Mouse (Mus musculus) frontal cortex, postnatal 36 days (tissue): ENCODE data around the gene Trim11.

Experiments
- DNase-seq, 2 experiments: peaks; one replicate each; pipeline ENCODE4 v3.0.0; 2022; ENCODE audit warnings: low spot score in 2 of 2

Gene Trim11

DNA sequence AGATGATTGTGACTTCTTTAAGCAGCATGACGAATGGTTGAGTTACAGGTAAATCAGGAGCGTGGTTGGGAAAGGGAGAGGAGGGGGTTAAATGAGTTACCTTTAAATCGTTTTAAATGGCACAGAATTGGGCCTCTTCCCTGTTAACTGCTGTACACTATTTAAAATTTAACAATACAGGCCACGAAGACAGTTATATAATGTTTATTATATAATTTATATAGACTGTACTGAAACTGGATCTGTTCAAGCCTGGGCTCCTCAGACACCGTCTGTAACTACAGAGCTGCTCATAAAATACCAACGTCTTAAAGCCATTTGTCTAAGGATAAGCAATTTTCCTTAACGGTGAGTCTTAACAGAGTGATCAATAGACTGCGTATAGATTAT is 22.0 kb upstream of the Trim11 start:
- DNase-seq, result no peak

DNA sequence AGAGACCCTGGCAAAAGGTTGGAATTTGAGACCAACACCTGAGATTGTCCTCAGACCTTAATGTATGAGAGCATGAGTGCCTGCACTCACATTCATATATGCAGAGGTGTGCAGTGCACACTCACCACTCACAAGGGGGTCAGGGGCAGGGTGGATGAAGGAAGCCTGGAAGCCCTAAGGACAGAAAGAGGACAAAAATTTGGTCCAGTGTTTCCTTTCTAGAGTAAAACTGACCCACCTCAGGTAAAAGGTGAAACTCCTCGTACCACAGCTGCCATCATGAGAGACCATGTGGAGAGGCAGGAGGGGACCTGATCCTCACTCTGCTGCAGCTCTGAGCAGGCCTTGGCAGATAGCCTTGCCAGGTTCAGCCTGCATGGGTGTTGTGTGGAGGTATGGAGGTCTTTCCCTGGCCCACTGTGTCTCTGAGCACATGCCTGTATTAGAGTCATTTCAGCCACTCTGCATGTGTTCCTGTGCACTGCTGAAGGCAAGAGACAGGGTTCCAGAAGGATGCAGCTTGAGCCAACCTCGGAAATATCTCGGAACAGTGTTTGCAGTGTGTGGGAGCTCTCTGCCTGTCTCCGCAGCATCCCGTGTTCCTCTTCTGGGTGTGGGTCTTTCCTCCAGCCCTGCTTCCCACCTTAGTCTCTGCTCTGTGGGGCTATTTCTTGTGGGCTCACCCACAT is 20.5 kb upstream of the Trim11 start:
- peak in 1 of 2 experiments; percentile 51 for DNase-seq

DNA sequence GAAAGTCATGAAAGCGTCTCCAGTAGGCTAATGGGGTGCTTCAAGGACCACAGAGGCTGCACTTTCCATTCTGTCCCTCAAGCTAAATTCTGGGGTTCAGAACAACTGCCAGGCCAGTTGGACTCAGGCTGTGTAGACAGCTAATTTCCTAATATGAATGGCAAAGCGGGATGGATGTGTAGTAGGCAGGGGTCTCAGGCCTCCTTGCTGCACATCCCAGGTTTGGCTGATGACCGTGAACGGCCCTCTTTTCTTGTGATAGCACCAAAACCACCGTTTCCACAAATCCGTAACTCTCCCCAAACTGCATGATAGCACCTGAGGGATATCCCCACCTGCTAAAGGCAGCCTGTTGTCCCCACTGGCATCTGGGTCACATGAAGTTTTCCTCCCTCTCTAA is 19.4 kb upstream of the Trim11 start:
- no peak for DNase-seq

DNA sequence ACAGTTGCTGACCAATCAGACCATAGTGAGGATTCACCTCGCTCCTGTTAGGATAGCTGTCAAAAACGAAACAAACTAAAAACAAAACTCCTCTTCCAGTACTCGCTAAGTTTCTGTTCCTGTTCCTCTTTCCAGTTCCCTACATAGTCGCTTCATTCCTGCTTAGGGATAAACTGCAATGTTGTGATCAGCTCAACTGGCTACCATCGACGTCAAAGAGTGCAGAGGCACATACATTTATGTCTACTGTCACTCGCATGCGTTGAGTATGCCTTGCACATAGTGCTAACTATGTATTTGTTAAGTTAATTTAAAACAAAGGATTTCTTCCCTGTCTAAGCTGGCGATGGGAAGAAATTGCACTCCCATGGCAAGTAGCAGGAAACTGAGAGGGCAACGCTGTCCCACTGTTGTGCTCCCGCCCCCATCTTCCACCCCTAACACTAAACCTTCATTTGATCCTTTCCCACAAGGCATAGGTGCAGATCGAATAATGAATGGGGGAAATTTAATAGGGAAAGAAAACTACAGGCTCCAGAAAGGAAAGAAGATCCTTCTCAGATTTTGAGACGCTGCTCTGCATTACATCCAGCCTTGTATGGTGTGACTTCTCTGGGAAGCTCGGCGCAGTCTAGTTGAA is 18.6 kb upstream of the Trim11 start:
- DNase-seq, result no peak

DNA sequence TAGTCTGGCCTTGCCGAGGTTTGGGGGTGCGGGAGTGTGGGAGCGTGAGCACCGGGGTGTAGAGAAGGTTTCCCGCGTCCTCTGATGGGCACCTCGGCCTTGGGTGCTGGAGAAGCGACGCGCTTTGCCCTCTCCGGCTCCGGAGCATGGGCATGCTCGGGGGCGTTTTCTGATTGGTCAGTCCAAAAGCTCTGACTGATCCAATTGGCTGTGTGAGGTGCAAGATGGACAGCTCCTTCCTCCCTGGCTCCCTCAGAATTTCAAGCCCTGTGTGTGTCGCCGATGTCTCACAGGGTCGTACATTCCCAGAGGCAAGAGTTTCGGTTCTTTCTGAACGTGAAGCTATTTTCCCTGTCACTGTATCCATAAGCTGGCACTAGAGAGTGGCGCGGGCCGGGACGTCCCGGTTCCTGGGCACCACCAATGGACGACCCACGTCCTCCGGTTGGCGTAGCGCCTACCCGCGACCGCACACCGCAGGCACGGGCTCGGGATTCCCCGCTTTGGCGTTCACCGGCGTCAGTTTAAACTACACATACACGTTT is 17.9 kb upstream of the Trim11 start:
- DNase-seq, result peak; percentile 76 to 84

DNA sequence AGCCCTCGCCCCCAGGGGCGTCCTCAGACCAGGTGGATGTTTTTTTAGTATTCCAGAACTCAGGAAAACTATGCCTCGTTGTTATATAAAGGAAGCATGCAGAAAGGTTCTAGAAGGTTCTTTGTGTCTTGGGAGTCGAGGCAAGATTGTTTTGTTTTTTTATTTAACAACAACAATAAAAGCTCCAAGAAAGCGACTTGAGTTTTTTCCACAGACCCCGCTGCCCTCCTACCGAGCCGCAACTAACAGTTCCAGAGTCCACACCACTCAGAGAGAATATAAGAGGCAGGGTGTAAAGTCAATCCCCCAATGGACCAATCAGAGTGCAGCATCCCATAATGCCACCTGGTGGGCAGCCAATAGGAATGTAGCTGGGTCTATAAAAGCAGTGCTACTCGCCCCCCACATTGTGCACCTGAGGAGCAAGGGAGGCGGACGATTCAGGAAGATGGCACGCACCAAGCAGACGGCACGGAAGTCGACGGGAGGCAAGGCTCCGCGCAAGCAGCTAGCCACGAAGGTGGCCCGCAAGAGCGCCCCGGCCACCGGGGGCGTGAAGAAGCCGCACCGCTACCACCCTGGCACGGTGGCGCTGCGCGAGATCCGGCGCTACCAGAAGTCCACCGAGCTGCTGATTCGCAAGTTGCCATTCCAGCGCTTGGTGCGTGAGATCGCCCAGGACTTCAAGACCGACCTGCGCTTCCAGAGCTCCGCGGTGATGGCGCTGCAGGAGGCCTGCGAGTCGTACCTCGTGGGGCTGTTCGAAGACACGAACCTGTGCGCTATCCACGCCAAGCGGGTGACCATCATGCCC is 16.3 kb upstream of the Trim11 start:
- no peak for DNase-seq

DNA sequence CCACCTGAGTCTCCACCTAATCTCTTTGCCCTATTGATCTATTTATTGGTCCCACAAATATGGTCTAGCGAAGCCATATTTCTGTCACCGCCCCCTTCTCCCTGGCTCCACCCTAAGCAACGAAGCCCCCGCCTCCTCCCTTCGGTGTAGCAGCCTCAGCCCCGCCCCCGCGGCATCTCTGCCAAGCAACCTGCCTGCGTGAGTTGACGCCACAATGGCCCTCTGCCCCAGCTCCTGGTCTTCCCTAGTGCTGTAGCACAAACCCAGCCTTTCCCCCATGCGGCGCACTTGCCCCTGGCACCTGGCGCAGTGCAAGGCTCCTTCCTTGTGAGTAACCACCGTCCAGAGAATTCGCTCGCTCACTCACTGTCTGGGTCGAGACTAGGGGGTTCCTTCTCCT is 14.3 kb upstream of the Trim11 start:
- no peak for DNase-seq

DNA sequence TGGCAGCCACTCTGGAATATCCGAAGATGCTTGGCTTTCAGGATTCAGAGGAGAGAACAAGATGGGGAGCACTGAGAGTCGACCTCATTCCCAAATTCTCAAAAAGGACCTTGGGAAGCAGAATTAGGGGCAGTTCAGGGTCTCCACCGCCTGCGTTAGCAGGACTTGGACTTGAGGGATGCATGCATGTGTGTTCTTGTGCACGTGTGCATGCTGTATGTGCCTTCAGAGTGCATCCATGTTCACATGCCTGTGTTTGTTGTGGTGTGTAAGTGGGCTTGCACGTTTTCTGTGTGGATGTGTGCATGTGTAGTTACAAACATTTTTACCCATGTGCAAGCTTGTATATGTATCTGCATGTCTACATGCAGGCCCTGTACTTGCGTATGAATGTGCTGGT is 13.7 kb upstream of the Trim11 start:
- DNase-seq, result no peak

DNA sequence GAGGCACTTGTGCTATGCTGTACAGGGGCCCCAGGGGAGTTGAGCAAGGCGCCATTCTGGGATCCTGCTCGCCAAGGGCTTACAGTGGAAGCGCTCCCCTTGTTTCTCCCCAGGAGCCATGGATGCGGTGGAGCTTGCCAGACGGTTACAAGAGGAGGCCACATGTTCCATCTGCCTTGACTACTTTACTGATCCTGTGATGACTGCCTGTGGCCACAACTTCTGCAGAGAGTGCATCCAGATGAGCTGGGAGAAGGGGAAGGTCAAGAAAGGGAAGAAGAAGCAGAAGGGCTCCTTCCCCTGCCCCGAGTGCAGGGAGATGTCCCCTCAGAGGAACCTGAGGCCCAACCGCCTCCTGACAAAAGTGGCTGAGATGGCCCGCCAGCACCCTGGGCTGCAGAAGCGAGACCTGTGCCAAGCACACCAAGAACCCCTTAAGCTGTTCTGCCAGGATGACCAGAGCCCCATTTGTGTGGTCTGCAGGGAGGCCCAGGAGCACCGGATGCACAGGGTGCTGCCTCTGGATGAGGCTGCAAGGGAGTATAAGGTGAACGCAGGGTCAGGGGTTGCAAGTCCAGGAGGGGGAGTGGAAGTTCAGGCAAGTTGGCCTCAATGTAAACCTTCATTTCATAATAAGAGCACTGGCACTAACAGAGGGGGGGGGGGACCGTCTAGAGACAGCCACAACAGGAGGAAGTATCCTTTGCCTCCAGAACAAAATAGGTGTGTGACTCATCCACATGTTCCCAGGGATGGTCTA is 12.7 kb upstream of the Trim11 start:
- no peak for DNase-seq

DNA sequence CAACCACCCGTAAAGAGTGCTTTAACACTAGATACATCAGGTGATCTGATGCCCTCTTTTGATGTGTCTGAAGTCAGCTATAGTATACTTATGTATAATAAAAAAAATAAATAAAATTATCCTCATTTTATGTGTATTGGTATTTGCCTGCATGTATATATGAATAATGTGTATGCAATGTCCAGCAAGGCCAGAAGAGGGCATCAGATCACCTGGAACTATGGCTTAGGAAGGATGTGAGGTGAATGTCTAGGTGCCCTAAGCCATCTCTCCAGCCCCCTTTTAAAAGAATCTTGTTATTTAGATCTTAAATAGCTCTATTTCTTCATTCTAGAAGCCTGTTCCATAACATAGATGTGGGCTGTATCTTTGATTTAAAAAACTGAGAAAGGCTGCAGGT is 10.5 kb upstream of the Trim11 start:
- DNase-seq, result no peak

DNA sequence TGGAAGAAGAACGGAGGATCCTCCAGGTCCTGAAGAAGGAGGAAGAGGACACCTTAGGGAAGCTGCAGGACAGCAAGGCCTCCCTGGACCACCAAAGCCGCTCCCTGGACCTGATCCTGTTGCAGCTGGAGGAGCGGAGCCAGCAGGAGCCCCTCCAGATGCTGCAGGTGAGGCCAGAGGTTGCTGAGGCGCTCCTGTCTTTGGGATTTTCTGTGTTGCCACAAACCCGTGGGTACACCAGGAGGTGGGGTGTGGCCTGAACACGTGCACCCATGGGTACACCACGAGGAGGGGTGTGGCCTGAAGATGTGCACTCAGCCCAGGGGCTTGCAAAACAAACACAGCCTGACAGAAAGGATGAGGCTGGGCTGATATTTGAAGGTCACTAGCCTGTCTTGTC is 9.3 kb upstream of the Trim11 start:
- DNase-seq, result no peak

DNA sequence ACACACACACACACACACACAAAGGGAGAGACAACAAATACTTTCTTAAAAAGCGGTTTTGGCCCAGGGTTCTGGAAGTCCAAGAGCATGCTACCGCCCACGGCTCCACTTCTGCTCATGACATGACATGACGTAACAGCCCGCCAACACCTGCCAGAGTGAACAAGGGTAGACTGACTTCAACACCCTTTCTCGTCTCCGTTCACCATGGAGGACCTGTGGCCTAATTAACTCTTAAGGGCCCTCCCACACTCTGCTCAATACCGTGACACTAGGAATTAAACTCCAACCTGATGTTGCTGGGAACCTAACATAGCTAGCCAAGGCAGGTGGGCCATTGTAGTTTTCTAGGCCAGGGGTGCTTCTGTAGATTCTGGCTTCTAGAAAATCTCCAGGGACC is 8.9 kb upstream of the Trim11 start:
- DNase-seq, result no peak

DNA sequence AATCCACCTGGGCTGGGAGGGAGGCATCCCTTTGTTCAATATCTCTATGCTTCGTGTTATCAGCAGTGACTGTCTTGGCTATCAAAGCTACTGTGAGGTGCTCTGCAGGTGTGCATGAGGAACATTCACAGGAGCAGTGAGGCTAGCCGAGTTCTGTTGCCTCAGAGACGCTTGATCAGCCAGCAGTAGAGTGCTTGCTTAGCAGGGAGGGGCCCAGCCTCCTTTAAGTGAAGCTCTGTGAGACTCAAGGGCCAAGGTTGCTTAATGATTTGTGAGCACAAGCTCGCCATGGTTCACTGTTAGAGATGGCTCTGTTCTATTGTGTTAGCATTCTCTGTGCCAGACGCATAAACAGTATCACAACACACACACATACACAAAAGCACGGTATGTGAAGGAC is 8.2 kb upstream of the Trim11 start:
- no peak for DNase-seq

DNA sequence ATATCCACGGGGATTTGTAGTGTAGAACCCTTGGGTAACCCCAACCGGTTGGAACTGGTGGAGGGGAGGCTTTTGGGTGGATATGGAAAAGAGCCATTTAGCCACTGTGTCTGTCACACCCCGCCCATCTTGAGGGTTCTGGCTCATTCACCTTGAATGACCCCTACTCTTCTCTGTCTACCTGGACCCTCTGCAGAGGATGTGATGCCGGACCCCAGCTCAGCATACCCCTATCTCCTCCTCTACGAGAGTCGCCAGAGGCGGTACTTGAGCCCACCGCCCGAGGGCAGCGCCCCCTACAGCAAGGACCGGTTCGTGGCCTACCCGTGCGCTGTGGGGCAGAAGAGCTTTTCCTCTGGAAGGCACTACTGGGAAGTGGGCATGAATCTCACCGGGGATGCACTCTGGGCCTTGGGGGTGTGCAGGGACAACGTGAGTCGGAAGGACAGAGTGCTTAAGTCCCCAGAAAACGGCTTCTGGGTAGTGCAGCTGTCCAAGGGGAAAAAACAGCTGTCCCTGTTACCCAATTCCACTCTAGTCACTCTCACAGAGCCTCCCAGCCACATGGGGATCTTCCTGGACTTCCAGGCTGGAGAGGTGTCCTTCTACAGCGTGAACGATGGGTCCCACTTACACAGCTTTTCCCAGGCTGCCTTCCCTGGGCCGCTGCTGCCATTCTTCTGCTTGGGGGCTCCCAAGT is 6.9 kb upstream of the Trim11 start:
- no peak for DNase-seq

DNA sequence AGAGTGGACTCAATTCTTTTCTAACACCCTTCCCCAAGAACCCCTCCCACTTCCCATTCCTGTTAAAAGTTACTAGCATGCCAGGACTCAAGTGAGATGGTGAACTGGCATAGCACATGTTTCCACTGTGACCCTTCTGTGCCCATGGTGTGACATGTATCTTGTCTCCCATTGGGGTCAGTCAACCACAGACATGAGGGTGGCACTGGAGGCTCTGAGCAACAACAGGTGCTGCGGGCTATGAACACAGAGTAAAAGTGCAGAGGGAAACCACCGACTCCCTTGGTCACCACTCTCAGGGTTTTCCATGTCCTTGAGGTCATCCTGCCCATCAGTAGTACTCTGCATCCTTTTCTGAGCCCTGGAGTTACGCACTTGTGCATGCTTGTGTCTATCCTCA is 6.1 kb upstream of the Trim11 start:
- DNase-seq, result no peak

DNA sequence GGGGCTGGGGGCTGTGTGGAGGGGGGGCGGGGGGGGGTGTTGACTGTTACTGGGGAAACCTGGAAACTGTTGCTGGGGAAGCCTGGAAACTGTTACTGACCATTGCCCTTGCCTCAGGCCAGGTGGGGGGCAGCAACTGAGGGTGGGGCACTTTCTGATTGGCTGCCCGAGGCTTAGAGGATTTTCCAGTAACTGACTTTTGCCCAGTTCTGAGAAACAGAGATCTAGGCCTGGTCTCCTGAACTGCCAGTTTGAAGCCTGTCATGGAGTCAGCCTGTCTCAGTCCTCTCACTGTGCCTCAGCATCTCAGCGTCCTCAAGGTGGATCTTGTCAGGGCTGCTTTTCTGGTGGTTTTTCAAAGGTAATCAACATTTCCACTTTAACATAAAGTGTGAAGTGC is 3.5 kb upstream of the Trim11 start:
- no peak for DNase-seq

DNA sequence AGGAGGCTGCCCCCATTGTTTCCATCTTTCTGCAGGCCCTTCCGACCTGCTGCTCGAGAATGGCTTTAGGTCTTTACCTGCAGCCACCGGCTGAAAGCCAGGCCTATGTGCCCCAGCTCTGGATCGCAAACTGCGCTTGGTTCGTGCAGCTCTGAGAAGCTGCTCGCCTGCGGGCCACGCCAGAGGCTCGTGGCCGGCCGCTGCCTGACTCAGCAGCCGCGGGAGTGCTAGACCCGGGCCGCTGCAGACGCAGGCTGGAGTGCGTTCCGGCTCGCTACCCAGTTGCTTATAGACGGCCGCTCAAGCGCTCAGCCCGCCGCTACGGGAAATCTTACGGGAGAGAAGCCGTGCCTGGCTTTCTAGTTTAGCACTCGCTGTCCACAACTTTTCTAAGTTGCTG is 743 bp upstream of the Trim11 start:
- DNase-seq, result no peak

DNA sequence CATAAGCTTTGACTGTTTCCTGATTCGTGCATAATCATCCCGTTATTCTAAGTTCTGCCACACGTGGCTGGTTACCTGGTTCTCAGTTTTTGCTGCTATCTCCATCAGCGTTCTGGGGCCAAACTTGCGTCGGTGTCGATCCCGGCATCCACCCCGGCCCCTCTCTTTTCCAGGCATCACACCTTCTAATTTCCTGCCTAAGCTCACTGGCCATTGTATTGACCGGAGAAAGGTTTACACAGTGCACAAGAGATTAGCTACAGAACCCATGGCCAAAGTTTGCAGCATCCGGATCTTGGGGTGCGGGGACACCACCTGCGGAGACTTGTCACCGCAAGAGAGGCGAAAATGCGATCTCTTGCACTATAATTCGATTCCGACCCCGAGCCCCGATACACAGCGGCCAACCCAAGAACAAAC is 276 bp upstream of the Trim11 start:
- DNase-seq, result no peak

DNA sequence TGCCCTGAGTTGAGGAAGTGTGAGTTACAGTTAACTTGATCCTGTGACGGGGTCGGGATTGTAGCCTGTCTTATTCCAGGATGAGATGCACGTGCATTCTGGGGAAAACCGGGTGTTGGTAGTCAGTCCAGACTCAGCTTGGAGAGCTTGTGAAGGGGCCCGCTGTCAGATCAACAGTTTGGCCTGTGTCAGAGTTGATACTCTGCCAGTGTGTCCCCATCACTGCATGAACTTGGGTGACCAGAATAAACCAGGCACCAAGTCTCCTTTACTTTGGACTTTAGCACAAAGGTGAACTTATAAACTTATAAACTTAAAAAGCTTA is 775 bp downstream of the Trim11 start:
- no peak for DNase-seq

DNA sequence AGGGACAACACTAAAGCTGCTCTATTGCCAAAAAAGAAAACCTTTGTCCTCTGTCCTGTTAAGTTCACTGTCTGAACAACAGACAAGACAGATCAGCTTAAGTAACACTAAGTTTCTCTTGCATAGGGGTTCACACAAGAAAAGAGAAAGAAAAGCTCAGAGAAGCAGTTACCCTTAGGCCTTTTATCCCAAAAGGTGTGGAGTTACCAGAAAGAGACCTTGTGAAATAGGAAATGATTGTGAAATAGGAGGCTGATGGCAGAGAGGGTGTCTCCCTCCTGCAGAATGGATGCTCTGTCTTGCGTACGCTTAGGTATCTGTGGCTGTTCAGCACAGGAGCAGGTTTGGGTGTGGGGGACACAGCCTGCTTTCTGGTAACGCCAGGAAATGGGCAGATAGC is 1.3 kb downstream of the Trim11 start:
- DNase-seq, result no peak

DNA sequence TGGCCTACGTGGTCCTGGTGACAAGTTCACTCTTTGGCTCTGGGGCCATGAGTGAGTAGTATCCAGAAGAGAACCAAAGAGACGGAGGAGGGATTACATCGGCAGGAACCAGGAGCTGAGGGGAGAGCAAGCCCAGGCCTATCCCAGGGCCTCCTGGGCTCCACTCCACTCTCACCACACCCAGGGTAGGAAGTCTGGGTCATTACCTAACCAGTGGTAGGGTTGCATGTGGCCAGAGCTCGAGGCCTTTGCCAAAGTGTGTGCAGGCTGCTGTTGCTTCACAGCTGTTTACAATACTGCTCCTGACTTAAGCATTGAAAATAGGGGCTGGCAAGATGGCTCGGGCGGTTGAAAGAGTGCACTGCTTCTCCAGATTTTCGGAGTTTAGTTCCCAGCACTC is 1.8 kb downstream of the Trim11 start:
- DNase-seq, result no peak
